Mouse (Mus musculus) left cerebral cortex, adult 9 months (tissue): Measurements from ENCODE around the gene Nmnat1.
"Not testable (repeated sequence)": the region's sequence is repeated elsewhere in the genome, so short reads cannot be mapped to it uniquely, and the experiment has no call there.

Source experiments
- DNase-seq, 2 experiments: peaks; one replicate each; pipeline ENCODE4 v3.0.0; 2022; ENCODE audit warnings: low spot score in 2 of 2

The Nmnat1 gene

DNA sequence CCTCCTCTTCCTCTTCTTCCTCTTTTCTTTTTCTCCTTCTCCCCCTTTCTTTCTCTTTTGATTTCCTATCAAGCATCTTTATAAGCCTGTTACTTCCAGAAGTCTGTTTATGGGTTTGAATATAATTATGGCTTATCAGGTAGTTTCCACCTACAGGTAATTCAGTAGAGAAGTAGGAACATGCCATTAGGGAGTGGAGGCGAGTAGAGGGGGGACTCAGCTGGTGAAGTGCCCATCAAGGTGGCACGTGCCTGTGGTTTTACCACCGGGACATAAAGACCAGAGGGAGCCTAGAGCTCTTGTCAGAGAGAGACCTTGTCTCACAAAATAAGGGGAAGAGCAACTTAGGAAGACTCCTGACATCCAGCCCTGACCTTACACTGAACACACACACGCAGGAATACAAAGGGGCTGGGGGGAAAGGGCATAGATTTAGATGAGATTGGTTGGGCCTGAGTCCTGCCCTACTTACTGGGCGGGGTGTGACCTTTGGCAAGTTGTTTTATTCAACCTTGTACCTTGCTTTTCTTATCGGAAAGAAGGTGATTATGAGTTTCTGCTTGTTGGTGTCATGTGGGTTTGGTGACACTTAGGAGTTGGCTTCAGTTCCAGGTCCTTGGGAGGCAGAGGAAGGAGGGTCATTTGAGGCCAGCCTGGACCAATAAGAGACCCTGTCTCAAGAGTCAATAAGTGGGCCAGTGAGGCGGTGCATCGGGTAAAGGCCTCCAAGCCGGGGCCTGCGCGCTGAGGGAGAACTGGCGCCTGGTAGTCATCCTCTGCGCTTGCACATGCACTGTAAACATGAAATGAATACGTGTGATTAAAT is 4.6 kb upstream of the Nmnat1 start:
- DNase-seq, result no peak

DNA sequence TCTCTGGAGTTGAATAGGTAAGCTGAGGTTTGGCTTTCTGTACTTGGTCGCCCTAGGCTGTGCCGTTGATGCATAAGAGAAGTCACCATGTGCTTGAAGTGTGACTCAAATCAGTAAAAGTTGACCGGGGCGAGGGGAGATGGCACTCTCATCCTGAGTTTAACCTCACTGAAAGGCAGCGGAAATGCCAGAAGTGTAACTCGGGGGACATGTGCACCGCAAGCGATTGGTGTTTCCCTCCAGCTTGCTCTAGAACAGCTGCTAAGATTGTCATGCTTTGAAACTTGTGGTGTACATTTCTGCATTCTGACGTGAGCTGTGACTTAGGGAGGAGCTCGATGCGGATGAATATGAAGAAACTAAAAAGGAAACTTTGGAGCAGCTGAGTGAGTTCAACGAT is 2.7 kb upstream of the Nmnat1 start:
- DNase-seq, result no peak

GRCm38 (mm10) chr4:149485825-149486206 is 814 bp upstream of the Nmnat1 start:
- DNase-seq, result no peak

GRCm38 (mm10) chr4:149484566-149484965 is 436 bp downstream of the Nmnat1 start:
- DNase-seq, result no peak

GRCm38 (mm10) chr4:149477078-149477477 is 7.9 kb downstream of the Nmnat1 start, which contains the start of gene Tmem274:
TSS of gene Tmem274 (plus strand) at chr4:149477378.
- no peak for DNase-seq

DNA sequence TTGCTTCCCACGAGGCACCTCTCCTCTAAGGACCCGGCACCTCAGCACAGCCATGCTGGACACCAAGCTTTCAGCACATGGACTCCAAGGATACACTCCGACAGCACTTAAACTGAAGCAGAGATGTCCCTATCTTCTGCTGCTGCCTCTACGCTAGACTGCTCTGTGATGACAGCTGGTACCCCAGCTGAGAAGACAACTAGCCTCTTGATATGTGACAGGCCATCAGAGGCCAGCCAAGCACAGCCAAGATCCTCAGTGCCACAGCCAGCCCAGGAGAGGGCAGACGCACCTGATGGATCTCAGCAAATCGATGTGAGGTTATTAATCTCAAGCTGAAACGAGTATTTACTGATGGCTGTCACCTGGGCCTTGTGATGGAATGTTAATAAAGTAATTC is 9.9 kb downstream of the Nmnat1 start:
- DNase-seq, result no peak

GRCm38 (mm10) chr4:149469557-149469956 is 15.4 kb downstream of the Nmnat1 start:
- no peak for DNase-seq

- no peak for DNase-seq
Measured at GRCm38 (mm10) chr4:149463435-149463950, 21.5 kb downstream of the Nmnat1 start.

- DNase-seq, result no peak
Measured at GRCm38 (mm10) chr4:149462305-149462971, 22.6 kb downstream of the Nmnat1 start.

GRCm38 (mm10) chr4:149461579-149462304 is 23.3 kb downstream of the Nmnat1 start:
- no peak for DNase-seq

GRCm38 (mm10) chr4:149460475-149460874 is 24.5 kb downstream of the Nmnat1 start:
- DNase-seq, result not testable (repeated sequence)

DNA sequence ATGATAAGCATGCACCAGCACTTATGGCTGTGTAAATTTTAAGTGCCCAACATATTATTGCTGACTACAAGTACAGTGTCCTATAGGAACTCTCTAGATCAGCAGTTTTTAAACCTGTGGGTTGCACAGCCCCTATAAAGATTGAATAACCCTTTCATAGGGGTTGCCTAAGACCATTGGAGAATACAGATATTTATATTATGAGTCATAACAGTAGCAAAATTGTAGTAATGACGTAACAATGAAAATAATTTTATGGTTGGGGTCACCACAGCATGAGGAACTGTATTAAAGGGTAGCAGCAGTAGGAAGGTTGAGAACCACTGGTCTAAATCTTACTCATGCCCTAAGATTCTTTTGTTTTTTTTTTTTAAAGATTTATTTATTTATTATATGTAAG is 25.6 kb downstream of the Nmnat1 start:
- no peak for DNase-seq

GRCm38 (mm10) chr4:149458526-149458925 is 26.5 kb downstream of the Nmnat1 start:
- no peak for DNase-seq

DNA sequence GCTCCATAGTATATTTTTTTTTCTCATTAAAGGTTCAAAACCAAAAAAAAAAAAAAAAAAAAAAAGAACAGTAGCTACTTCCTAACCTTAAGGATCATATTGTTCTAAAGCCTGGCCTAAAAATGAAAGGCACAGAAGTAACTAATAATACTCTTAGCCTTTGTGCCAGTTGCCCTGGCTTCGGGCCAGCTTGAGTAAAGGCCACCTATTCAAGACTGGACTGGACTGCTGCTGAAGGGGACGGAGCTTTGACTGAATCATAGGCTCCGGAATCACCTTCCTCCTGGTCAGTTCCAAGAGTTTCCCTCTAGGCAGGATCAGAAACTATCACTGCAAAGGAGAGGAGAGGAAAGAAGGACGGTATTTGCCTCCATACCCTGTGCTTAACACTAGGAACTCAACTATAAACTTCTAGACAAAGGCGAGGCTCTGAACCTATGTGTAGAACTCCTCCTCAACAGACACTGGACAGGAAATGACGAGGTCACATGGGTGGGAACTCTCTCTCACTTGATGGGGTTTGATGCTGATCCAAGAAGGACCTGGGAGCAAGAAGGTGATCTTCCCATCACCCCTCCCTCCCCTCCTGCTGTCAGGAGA is 27.1 kb downstream of the Nmnat1 start:
- no peak for DNase-seq

- DNase-seq, result not testable (repeated sequence)
Measured at GRCm38 (mm10) chr4:149457163-149457562, 27.8 kb downstream of the Nmnat1 start.

GRCm38 (mm10) chr4:149454879-149455278 is 30.1 kb downstream of the Nmnat1 start, which contains the start of gene Rbp7:
TSS of gene Rbp7 (minus strand) at chr4:149454978.
- no peak for DNase-seq

DNA sequence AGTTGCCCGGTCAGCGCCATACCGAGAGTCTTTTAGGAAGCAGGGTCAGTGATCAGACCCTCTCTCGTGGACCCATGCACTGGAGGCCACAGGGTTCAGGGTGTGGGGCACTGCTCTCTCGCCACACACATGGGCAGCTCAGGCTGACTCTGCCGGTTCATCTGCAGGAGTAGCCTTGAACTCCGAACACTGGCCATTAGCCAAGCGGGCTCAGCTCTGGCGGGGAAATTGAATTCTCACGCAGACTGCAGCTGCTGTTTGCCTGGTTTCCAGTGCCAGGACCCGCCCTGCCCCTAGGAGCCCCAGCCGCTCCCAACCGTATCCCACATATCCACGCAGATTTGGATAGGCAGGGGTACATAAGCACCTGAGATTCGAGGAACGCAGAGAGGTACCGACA is 30.7 kb downstream of the Nmnat1 start:
- DNase-seq, result no peak

- DNase-seq, result no peak
Measured at GRCm38 (mm10) chr4:149453656-149454055, 31.3 kb downstream of the Nmnat1 start.

- DNase-seq, result no peak
Measured at GRCm38 (mm10) chr4:149450636-149451035, 34.4 kb downstream of the Nmnat1 start.

GRCm38 (mm10) chr4:149446309-149446708 is 38.7 kb downstream of the Nmnat1 start:
- DNase-seq, result no peak

DNA sequence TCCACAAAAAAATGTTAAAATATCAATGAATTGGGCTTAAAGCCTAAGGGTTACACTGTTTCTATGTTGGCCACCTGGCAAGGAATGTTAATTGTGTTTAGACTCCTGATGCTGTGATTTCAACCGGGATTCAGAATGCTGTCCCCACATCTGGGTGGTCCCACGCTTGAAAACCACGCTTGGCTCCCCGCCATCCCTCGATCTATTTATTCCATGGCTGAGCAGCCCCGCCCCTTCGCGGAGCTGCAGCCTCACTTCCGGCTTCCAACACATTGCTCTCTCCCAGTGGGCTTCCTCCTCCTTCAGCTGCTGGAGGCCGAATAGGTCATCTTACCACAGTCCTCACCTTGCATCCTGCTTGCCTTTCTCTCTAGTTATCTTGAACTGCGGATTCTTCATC is 39.1 kb downstream of the Nmnat1 start:
- DNase-seq, result no peak
